Mouse (Mus musculus) adrenal gland, adult 18-20 months (tissue): Measurements from ENCODE around the gene Cc2d1a. TPM values are rescaled to one million over a fixed set of nuclear protein-coding genes. Genes with fewer than 3 reads are reported as not detected.

ENCODE experiments used
- DNase-seq, 2 experiments: peaks; one replicate each; pipeline ENCODE4 v3.0.0; 2021 to 2022; ENCODE audit warnings: low spot score in 2 of 2
- total RNA-seq, 2 experiments: library from RNA; stranded (reverse); gene quantifications; 1 replicate in 1 of 2; 2 replicates in 1 of 2; pipeline ENCODE4 v1.2.3; 2021

Gene Cc2d1a
- total RNA-seq, 2 experiments from 2014 or later = 26.5 to 30.5 TPM

DNA sequence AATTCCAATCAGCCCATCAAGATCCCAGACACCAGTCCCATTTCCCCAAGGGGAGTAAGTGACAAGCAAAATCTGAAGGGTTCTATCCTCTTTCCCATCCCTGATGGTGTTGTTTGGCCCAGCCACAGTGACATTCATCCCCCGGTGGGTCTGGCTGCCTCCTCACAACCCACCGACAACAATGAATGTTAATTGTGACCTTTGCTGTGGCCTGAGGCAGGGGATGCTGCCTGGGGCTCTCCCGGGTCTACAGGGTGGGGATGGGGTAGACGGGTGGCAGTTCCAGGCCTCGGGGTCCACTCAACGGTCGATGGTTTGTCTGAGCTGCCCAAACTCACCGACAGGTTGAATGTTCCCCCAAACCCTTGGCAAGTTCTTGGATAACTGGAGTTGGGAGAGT, 30.9 kb upstream of the Cc2d1a start:
- DNase-seq = no peak

GRCm38 (mm10) chr8:84177405-84177804, 29.7 kb upstream of the Cc2d1a start:
- no peak for DNase-seq

GRCm38 (mm10) chr8:84176560-84176959, 28.8 kb upstream of the Cc2d1a start:
- DNase-seq = no peak

DNA sequence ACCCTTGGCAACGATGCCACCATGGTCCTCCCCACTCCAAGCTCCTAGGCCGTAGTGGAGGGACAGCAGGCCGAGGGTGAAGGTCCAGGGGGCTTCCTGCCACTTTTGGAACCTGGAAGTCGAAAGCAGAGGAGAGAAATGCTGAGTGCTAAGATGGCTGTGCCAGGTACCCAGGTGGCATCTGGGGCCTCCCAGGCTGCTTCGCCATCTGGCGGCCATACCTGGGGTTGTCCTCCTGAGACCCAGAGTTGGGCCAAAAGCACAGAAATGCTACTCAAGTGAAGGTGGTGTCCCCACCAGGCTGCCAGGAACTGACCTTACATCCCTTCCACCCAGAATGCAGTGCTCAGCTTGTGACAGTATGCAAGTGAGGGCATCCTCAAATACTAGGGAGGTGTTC, 26.1 kb upstream of the Cc2d1a start:
- DNase-seq = no peak

- no peak for DNase-seq
Observed at GRCm38 (mm10) chr8:84170096-84170495, 22.4 kb upstream of the Cc2d1a start.

DNA sequence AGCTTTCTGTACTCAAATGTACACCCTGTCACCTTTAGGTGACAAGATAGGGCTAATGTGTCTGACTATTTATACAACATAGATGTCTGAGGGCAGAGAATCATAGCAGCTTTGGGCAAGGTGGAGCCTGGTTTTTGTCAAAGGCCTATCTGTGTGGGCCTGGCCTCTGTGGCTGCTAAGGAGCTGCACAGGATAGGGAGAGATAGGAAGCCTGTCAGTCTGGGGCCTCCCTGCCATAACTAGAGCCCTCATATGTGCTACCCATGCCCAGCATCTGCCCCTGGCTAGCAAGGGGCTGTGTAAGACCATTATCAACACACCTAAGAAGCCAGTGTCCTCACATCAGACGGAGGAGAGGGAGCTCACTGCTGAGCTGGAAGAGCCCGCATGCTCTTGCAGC, 20.0 kb upstream of the Cc2d1a start:
- no peak for DNase-seq

DNA sequence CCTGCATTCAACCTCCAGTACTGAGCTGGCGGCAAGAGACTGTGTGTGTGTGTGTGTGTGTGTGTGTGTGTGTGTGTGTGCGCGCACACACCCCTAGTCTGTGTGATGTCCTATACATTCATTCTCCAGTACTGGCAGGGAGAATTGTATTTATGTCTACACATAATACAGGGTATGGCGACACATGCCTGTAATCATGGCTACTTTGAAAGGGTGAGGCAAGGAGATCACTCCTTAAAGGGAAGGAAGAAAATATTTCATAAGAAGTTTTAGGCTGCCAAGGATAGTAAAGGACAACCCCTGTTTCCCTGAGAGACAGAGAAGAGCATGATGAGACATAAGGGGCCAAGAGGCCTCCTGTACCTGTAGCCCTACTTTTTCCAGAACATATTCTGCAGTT, 9.9 kb upstream of the Cc2d1a start:
- no peak for DNase-seq

DNA sequence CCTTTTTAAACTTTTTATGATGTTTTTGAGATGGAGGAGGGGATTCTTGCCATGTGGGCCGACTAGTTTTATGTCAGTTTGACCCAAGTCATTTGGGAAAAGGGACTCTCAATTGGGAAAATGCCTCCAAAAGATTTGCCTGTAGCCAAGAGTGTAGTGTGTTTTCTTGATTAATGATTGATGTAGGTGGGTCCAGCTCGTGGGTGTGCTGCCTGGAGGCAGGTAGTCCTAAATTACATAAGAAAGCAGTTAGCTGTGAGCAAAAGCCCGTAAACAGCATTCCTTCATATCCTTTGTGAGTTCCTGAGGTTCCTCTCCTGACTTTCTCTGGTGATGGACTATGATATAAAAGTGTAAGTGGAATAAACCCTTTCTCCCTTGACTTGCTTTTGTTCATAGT, 1.4 kb upstream of the Cc2d1a start:
- DNase-seq = no peak

DNA sequence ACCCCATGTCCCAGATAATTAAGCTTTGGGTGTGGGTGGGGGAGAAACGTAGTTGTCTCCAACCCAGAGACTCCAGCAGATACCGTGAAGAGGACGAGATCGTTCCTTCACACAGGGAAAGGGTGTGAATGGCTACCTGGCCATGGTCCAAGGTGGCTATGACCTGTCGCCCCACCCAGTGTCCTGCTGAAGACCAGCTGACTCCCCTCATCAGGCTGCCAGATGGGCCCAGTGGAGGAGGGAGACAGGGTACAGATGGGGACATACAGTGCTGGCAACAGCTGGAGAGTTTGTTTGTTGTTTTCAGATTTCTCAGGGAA, 755 bp upstream of the Cc2d1a start:
- no peak for DNase-seq

DNA sequence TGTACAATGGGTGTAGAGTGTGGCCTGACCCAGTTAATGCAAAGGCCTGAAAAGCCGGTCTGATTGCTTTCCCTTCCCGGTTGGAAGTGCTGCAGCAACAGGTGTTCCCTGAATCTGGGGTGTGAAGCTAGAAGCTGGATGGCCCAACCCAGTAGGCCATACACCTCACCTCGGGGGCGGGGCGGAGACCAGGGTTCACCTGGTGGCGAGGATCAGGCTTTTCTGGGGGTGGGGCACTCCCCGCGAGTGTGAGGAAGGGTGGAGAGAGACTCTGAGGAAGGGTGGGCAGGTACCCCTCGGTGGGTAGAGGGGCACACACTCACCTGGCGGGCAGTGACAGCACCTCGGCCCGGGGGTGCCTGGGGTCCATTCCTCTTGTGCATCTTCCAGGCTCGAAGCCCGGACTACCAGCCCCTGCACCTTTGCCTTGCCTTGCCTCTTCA, 391 bp downstream of the Cc2d1a start:
- peak; percentile 28 to 35 for DNase-seq

DNA sequence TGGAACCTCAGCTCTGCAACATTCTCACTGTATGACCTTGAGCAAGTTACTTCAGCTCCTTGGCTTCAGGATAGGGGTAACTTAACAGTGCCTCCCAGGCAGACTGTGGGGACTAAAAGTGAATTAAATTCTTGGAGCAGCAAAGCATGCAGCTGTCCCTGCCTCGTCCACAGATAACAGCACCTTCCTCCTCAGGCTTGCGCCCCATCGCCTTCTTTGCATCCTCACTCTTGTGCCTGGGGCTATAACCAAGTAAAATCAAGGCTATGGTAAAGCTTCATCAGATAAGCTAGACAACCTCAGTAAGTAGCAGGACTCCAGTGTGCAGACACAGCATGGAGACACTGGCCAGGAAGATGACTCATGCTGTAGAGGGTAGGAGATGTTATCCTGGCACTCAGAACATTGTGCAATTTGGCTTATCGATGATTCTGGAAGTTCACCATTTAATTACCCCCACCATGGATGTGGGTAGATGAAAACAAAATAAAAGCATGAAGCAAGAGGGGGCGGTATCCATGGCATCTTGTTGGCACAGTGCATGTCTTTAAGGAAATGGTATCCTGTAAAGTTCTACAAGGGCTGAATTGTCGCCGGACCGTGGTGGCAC, 3.0 kb downstream of the Cc2d1a start:
- DNase-seq = no peak

DNA sequence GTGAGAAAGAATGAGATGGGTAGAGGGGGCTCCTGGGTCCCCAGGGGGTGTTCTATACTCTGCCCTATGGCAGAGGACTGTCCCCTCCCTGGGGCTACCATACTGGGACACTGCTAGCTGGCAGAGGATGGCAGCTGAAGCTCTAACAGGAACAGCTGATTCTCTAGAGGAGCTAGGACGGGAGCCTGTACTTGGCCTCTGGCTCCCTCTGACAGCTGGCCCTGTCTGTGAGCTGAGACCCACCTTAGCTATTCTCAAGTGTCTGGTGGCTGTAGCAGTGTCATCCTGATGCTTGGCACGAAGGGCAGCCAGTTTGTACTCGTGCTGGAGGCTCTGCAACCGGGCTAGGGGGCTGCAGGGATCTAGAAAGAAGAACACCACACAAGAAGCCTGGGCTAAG, 6.9 kb downstream of the Cc2d1a start:
- DNase-seq = no peak

- DNase-seq = no peak
Observed at GRCm38 (mm10) chr8:84137848-84138247, 9.9 kb downstream of the Cc2d1a start.

DNA sequence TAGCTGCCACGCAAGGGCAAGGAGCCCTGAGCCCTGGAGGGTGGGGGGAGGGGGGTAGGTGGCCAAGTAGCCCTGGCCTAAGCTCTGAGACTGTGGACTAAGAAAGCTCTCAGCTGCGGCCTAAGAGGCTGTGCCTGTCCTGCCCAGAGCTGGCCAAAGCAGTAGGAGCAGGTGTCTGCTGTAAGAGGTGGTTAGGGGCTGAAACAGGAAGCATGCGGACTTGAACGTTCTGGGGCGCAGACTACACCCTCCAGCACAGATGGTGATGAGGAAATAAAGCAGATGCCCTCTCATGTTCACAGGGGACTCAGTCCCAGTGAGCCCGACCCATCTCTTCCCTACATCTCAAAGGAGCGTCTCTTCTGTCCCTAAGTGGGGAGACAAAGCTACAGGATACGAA, 15.5 kb downstream of the Cc2d1a start:
- DNase-seq = no peak

DNA sequence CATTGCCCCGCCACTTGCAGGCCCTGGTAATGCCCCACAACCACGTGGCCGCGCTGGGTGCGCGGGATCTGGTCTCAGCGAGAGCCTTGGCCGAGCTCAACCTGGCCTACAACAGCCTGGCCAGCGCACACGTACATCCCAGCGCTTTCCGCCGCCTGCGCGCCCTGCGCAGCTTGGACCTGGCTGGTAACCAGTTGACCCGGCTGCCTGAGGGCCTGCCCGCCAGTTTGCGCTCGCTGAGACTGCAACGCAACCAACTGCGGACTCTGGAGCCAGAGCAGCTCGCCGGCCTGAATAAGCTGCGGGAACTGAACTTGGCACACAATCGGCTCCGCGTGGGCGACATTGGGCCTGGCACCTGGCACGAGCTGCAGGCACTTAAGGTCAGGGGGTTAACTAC, 16.9 kb downstream of the Cc2d1a start:
- DNase-seq = no peak

- DNase-seq = no peak
Observed at GRCm38 (mm10) chr8:84128277-84128676, 19.5 kb downstream of the Cc2d1a start.

DNA sequence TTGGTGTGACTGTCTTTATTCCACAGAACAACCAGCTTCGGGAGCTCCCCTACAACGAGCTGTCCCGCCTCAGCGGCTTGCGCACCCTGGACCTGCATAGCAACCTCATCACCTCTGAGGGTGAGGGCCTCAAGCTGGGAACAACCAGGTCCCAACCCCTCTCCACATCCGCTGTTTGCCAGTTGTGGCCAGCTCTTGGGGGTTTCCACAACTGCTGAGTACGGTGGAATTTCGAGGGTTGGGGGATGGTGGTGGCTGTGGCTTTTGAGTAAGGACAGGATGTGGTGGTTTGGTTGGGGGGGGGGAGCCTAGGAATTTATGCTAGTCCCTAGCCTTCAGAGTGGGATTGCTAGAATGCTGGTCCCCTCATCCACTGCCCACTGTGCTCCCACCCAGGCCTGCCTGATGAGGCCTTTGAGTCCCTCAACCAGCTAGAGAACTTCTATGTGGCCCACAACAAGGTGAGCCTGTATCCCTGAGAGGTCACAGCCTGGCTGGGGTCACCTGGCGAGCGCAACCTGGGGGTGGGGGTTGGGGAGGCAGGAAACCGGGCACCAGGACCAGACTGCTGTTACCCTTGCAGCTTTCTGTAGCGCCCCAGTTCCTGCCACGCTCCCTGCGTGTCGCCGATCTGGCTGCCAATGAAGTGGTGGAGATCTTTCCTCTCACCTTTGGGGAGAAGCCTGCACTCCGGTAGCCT, 20.4 kb downstream of the Cc2d1a start:
- DNase-seq = no peak

GRCm38 (mm10) chr8:84126742-84127141, 21.0 kb downstream of the Cc2d1a start:
- no peak for DNase-seq

DNA sequence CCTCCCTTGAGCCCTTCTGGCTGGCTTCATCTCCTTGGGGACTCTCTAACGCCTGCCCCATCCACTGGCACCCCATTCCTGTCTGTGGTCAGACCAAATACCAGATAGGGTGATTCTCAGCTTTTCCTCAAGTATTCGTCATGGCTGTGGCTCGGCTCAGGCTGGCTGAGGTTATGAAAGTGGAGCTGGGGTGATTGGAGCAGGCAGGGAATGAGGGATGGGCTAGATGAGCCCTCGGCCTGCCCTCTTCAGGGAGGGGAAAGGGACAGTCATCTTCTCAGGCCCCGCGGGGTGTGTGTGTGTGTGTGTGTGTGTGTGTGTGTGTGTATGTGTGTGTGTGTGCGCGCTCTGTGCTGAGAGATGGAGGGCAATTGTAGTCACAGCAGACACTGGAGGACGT, 22.1 kb downstream of the Cc2d1a start, which contains the start of gene Podnl1:
Gene Podnl1 (plus strand): TSS at position 334 of the 400 bp plus-strand sequence.
- DNase-seq = no peak

DNA sequence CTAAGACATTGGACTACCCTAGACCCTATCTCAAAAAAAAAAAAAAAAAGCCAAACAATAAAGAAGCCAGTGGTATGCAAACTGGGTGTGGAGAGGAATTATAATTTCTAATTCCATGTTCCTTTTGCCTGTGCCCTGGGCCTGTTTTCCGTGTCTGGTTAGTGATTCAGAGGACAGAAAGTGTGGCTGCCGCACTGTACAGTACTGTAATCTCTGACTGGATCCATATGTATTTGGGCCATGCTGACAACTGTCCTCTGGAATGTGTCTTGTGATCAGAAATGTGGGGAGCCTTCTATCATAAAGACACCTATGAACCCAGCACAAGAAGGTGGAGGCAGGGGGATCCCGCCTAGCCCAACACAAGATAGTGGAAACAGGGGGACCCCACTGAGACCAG, 25.6 kb downstream of the Cc2d1a start:
- DNase-seq = no peak

GRCm38 (mm10) chr8:84115646-84116045, 32.1 kb downstream of the Cc2d1a start:
- DNase-seq = no peak

DNA sequence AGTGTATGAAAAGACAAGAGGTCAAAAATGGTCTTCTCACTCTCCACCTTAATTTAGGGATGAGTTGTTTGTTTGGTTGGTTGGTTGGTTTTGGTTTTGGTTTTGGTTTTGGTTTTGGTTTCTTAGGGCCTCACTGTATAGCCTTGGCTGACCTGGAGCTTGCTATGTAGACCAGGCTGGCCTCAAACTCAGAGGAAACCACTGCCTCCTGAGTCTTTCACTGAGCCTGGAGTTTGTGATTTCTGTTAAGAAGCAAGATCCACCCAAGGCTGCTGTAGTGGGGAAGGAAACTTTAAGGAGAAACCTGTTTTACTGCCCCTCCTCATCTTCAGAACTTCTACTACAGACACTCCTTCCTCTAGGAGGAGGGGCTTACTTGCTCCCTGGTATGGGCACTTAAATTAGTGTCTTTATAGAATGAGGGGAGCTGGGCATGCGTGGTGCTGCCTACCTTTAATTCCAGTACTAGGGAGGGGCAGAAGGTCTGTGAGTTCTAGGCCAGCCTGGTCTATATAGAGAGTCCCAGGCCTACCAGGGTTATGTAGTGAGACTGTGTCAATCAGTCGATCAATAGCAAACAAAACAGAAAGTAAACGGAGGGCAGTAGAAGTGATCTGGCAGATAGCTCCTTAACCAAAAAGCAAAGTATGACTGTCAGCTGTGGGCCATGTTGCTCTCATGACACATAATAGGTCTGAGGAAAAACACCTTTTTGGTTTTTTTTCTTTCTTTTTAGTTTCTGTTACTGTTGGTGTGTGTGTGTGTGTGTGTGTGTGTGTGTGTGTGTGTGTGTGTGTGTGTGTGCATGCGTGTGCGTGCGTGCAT, 41.3 kb downstream of the Cc2d1a start:
- no peak for DNase-seq
